Mouse (Mus musculus): ENCODE data around the gene Hspa1b. TPM values are rescaled to one million over a fixed set of nuclear protein-coding genes. Genes with fewer than 3 reads are reported as not detected.

Gene Hspa1b
- polyA plus RNA-seq, 1 experiment: 2.6 TPM

DNA sequence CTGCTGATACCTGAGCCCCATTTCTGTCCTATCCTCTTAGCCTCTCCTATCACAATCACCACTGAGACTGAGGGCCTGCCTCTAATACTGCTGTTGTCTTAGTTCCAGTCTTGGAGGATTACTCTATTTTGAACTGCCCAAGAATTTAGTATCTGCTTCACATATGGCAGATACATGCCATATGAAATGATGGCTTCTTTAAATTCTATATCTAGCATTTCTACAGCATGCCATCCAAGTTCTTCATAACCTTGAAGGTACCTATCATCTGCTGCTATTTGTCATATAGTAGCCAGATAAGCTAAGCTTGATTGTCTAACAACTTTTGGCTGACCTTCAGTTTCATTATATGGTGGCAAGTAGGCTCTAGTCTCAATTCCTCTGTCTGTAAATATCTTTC lies 35.7 kb upstream of the Hspa1b start:
- Histone ChIP-seq H3K36me3 (ENCODE audit: control insufficient read depth, insufficient read depth, low read length) (no peaks in the 10 kb centered on the region), H3K4me1 (ENCODE audit: control insufficient read depth, insufficient read depth, low read length) (no peaks in the 10 kb centered on the region; the same call in 1 of the 2 replicates), H3K27me3 (ENCODE audit: control insufficient read depth, insufficient read depth, low read length) (no peaks in the 10 kb centered on the region), H3K4me3 (ENCODE audit: control insufficient read depth, low read depth, low read length) (no peak overlapping the region), H3K27ac (ENCODE audit: control insufficient read depth, insufficient read depth, low read depth, low read length) (no peak overlapping the region)
- TF ChIP-seq POLR2A (IDR thresholded peaks at IDR 0.05; ENCODE audit: control insufficient read depth, low read depth, low read length) (no peak), CTCF (IDR thresholded peaks at IDR 0.05; ENCODE audit: control insufficient read depth, insufficient read depth, insufficient replicate concordance, low read depth, low read length) (no peak)

DNA sequence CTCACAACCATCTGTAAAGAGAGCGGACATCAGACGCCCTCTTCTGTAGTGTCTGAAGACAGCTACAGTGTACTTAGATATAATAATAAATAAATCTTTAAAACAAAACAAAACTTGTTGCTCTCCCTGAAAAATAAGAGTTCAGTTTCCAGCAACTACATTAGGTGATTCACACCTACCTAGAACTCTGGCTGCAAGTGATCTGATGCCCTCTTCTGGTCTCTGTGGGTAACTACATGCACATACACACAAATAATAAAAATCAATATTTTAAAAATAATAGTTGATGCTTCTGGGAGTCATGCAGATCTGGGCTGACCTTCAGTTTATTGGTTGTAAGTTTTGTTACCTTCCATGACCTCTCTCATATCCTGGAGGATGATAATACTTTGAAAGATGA lies 25.2 kb upstream of the Hspa1b start:
- peaks cover 2% of the 10 kb centered on the region; the same call in 1 of the 2 replicates for H3K4me1 ChIP-seq (ENCODE audit: control insufficient read depth, insufficient read depth, low read length)
- no peak for TF ChIP-seq POLR2A (IDR thresholded peaks at IDR 0.05; ENCODE audit: control insufficient read depth, low read depth, low read length)
- TF ChIP-seq CTCF (IDR thresholded peaks at IDR 0.05; ENCODE audit: control insufficient read depth, insufficient read depth, insufficient replicate concordance, low read depth, low read length): no peak
- no peak overlapping the region for H3K4me3 ChIP-seq (ENCODE audit: control insufficient read depth, low read depth, low read length)
- no peaks in the 10 kb centered on the region for H3K27me3 ChIP-seq (ENCODE audit: control insufficient read depth, insufficient read depth, low read length)
- H3K36me3 ChIP-seq (ENCODE audit: control insufficient read depth, insufficient read depth, low read length): no peaks in the 10 kb centered on the region
- no peak overlapping the region for H3K27ac ChIP-seq (ENCODE audit: control insufficient read depth, insufficient read depth, low read depth, low read length)

DNA sequence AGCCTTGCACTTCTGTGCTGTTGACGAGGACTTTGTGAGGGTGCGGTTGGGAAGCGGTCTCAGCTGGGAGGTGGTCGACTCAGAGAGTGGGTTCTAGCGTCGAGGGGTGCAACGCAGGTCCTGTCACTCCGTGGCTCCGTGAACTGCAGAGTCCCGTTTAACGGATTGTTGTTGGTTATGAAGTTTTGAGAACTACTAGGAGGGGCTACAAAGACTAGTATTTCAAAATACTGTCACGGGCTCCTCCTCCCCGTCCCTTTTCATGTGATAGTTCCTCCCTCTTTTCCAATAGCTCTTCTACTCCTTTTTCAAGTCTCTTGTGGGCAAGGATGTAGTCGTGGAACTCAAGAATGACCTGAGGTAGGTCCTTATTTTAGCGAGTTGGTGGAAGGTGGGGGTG lies 23.3 kb upstream of the Hspa1b start:
- Histone ChIP-seq H3K36me3 (ENCODE audit: control insufficient read depth, insufficient read depth, low read length) (no peaks in the 10 kb centered on the region), H3K27me3 (ENCODE audit: control insufficient read depth, insufficient read depth, low read length) (no peaks in the 10 kb centered on the region), H3K4me3 (ENCODE audit: control insufficient read depth, low read depth, low read length) (peak overlapping the region; percentile 83), H3K4me1 (ENCODE audit: control insufficient read depth, insufficient read depth, low read length) (peaks cover 12% of the 10 kb centered on the region), H3K27ac (ENCODE audit: control insufficient read depth, insufficient read depth, low read depth, low read length) (peak overlapping the region; percentile 92)
- TF ChIP-seq POLR2A (IDR thresholded peaks at IDR 0.05; ENCODE audit: control insufficient read depth, low read depth, low read length): no peak
- no peak for TF ChIP-seq CTCF (IDR thresholded peaks at IDR 0.05; ENCODE audit: control insufficient read depth, insufficient read depth, insufficient replicate concordance, low read depth, low read length)

DNA sequence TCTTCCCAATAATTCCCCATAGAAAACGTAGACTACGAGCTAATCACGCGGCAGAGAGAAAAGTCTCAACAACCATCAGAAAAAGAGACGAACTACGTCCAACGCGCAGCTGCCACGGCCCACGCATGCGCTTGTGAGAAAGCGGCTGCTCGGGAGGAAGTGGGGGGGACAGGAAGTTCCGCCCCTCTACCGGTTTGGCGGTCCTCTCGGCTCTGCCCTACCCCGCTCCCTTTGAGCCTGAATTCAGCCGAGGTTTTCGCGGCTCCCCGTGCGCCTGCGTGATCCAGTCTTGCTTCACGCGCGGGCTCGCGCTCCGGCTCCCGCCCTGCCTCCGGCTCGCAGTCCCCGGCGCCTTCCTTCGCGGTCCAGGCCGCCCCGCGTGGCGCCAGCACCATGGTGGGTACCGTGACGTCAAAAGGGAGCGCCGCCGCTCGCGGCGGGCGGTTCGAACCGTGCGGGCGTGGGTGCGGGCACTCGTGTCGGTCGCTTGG lies 22.7 kb upstream of the Hspa1b start, which contains the start of gene Lsm2:
Lsm2 (plus strand) TSS at position 173 of the 491 bp plus-strand sequence.
- no peaks in the 10 kb centered on the region for H3K36me3 ChIP-seq (ENCODE audit: control insufficient read depth, insufficient read depth, low read length)

DNA sequence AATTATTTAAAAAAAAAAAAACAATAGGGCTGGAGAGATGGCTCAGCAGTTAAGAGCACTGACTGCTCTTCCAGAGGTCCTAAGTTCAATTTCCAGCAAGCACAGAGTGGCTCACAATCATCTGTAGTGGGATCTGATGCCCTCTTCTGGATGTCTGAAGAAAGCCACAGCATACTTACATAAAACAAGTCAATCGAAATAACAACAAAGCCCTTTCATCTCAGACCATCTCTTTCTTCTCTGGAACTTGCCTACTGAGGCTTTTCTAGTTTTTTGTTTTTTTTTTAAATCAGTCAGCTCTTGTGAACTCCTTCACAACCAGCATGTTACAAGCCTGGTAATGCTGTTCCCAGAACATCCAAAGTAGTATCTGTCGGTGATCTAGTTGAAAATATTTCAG lies 21.6 kb upstream of the Hspa1b start:
- TF ChIP-seq CTCF (IDR thresholded peaks at IDR 0.05; ENCODE audit: control insufficient read depth, insufficient read depth, insufficient replicate concordance, low read depth, low read length): no peak
- H3K27me3 ChIP-seq (ENCODE audit: control insufficient read depth, insufficient read depth, low read length): no peaks in the 10 kb centered on the region
- H3K27ac ChIP-seq (ENCODE audit: control insufficient read depth, insufficient read depth, low read depth, low read length): no peak overlapping the region
- no peaks in the 10 kb centered on the region for H3K36me3 ChIP-seq (ENCODE audit: control insufficient read depth, insufficient read depth, low read length)
- no peak overlapping the region for H3K4me3 ChIP-seq (ENCODE audit: control insufficient read depth, low read depth, low read length)
- H3K4me1 ChIP-seq (ENCODE audit: control insufficient read depth, insufficient read depth, low read length): peaks cover 17% of the 10 kb centered on the region

More for the DNA sequence above, 22.7 kb upstream of the Hspa1b start, which contains the start of gene Lsm2:
- Histone ChIP-seq H3K4me3 (ENCODE audit: control insufficient read depth, low read depth, low read length) (peak within 1 kb of the TSS; percentile 83), H3K27ac (ENCODE audit: control insufficient read depth, insufficient read depth, low read depth, low read length) (peak within 1 kb of the TSS; percentile 92), H3K4me1 (ENCODE audit: control insufficient read depth, insufficient read depth, low read length) (peaks cover 17% of the 10 kb centered on the region), H3K27me3 (ENCODE audit: control insufficient read depth, insufficient read depth, low read length) (no peaks in the 10 kb centered on the region)
- TF ChIP-seq CTCF (IDR thresholded peaks at IDR 0.05; ENCODE audit: control insufficient read depth, insufficient read depth, insufficient replicate concordance, low read depth, low read length): no peak
- TF ChIP-seq POLR2A (IDR thresholded peaks at IDR 0.05; ENCODE audit: control insufficient read depth, low read depth, low read length): peak; percentile 95

DNA sequence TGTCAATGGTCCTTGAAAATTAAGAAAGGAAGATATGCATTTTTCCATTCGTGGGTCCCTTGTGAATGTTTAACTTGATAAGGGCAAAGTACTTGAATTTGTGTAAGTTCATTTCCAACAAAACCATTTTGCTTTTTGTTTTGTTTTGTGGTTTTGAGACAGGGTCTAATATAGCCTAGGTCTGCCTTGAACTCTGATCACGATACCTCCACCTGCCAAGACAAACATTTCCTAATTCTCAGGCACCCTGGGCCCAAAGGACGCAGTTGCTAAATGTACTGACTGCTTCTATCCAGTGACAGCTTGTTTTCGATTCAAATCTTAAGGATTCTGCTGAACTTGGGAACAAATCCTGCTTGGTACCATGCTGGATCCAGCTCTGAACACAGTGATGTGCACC lies 20.6 kb upstream of the Hspa1b start:
- no peak for TF ChIP-seq CTCF (IDR thresholded peaks at IDR 0.05; ENCODE audit: control insufficient read depth, insufficient read depth, insufficient replicate concordance, low read depth, low read length)
- Histone ChIP-seq H3K4me1 (ENCODE audit: control insufficient read depth, insufficient read depth, low read length) (peaks cover 17% of the 10 kb centered on the region), H3K27me3 (ENCODE audit: control insufficient read depth, insufficient read depth, low read length) (no peaks in the 10 kb centered on the region), H3K27ac (ENCODE audit: control insufficient read depth, insufficient read depth, low read depth, low read length) (no peak overlapping the region), H3K4me3 (ENCODE audit: control insufficient read depth, low read depth, low read length) (no peak overlapping the region), H3K36me3 (ENCODE audit: control insufficient read depth, insufficient read depth, low read length) (no peaks in the 10 kb centered on the region)

DNA sequence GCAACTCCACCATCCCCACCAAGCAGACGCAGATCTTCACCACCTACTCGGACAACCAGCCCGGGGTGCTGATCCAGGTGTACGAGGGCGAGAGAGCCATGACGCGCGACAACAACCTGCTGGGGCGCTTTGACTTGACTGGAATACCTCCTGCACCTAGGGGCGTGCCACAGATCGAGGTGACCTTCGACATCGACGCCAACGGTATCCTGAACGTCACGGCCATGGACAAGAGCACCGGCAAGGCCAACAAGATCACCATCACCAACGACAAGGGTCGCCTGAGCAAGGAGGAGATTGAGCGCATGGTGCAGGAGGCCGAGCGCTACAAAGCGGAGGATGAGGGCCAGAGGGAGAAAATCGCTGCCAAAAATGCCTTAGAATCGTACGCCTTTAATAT lies 19.2 kb upstream of the Hspa1b start:
- no peaks in the 10 kb centered on the region for H3K27me3 ChIP-seq (ENCODE audit: control insufficient read depth, insufficient read depth, low read length)
- H3K4me3 ChIP-seq (ENCODE audit: control insufficient read depth, low read depth, low read length): peak overlapping the region; percentile 48
- TF ChIP-seq CTCF (IDR thresholded peaks at IDR 0.05; ENCODE audit: control insufficient read depth, insufficient read depth, insufficient replicate concordance, low read depth, low read length) (no peak), POLR2A (IDR thresholded peaks at IDR 0.05; ENCODE audit: control insufficient read depth, low read depth, low read length) (no peak; the same call in 1 of the 2 replicates)
- no peak overlapping the region for H3K27ac ChIP-seq (ENCODE audit: control insufficient read depth, insufficient read depth, low read depth, low read length)
- no peaks in the 10 kb centered on the region for H3K36me3 ChIP-seq (ENCODE audit: control insufficient read depth, insufficient read depth, low read length)
- H3K4me1 ChIP-seq (ENCODE audit: control insufficient read depth, insufficient read depth, low read length): peaks cover 17% of the 10 kb centered on the region

DNA sequence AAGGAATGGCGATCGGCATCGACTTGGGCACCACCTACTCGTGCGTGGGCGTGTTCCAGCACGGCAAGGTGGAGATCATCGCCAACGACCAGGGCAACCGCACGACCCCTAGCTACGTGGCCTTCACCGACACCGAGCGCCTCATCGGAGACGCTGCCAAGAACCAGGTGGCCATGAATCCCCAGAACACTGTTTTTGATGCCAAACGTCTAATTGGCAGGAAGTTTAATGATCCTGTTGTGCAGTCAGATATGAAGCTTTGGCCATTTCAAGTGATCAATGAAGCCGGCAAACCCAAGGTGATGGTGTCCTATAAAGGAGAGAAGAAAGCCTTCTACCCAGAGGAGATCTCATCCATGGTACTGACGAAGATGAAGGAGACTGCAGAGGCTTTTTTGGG lies 18.0 kb upstream of the Hspa1b start:
- H3K4me3 ChIP-seq (ENCODE audit: control insufficient read depth, low read depth, low read length): peak overlapping the region; percentile 77
- H3K27ac ChIP-seq (ENCODE audit: control insufficient read depth, insufficient read depth, low read depth, low read length): no peak overlapping the region
- H3K4me1 ChIP-seq (ENCODE audit: control insufficient read depth, insufficient read depth, low read length): peaks cover 21% of the 10 kb centered on the region
- no peaks in the 10 kb centered on the region for H3K27me3 ChIP-seq (ENCODE audit: control insufficient read depth, insufficient read depth, low read length)
- no peak for TF ChIP-seq POLR2A (IDR thresholded peaks at IDR 0.05; ENCODE audit: control insufficient read depth, low read depth, low read length)
- TF ChIP-seq CTCF (IDR thresholded peaks at IDR 0.05; ENCODE audit: control insufficient read depth, insufficient read depth, insufficient replicate concordance, low read depth, low read length): no peak
- no peaks in the 10 kb centered on the region for H3K36me3 ChIP-seq (ENCODE audit: control insufficient read depth, insufficient read depth, low read length)
